Mouse (Mus musculus): Measurements from ENCODE around the gene Cux1. TPM values are rescaled to one million over a fixed set of nuclear protein-coding genes. Genes with fewer than 3 reads are reported as not detected.
A peak's percentile ranks its signal among the peaks of the same experiment; 100 is the strongest.

The Cux1 gene
- total RNA-seq, 2 experiments from 2014 or later, result 107 to 119 TPM

DNA sequence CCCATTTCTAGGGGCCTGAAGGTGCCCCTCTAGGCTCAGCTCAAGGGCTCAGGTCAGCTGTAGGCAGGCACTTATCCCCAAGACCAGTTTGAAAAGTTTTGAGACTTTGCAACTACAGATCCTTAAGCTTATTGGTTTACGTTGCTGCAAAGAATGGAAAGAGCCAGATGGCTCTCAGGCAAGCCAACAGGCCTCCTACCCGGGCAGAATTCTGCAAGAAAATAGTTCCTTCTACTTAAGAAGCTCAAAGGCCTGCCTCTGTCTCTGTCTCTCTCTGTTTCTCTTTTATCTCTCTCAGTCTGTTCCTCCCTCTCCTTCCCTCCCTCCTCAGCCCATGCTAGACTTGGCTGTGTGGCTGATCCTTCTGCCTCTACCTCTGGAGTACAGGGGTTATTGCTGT, 49.8 kb downstream of the Cux1 start:
- intact Hi-C loops (cut with DNase I), result loop anchor here (5.0 kb wide), 1 partner anchor 40 kb away; no protein-coding TSS in a partner anchor
- no peak for DNase-seq (ENCODE audit: low spot score in 2 of 2)

DNA sequence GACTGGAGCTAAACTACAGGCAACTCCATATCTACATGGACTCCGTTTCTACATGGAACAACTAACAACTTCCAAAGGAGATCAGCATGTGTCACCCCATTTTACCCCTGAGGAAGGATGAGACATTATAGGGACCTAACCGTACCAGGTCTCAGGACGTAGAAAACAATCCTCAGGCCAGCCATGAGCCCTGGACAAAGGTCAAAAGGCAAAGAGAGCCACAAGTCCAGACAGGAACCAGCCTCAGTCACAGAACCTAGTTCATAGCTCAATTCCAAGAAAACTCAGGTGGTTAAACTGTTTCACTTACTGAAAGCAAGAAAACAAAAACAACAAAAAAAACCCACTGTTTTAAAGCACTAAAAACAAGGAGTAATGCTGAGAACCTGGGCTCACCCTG, 50.7 kb downstream of the Cux1 start:
- DNase-seq (ENCODE audit: low spot score in 2 of 2), result no peak
- intact Hi-C loops (cut with DNase I), result loop anchor here (5.0 kb wide), 1 partner anchor 41 kb away; no protein-coding TSS in a partner anchor

DNA sequence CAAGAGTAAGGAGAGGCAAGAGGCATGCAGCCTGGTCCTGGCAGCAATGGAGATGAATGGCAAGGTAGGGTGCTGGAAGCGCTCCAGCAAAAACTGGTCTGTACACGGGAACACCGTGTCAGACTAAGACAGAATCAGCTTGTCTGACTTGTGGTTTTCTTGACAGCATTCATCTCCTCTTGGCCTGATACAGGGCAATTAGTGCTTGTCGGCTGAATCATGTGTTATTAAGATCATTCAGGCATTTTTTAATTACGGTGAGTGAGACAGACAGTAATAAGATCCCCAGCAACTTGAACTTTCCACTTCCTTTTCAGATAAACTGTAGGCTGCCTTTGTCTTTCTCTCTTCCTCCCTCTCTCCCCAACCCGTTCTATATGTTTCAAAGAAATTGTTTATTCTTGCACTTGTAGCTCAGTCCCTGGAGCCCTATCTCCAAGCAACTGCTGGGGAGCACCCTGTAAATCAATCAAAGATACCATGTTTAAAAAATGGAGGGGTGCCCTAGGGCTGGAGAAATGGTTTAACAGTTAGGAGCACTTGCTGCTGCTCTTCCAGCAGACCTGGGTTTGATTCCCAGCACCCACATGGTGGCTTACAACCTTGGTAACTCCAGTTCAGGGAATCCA, 53.1 kb downstream of the Cux1 start:
- no peak for DNase-seq (ENCODE audit: low spot score in 2 of 2)
- intact Hi-C loops (cut with DNase I), result no loop called here

DNA sequence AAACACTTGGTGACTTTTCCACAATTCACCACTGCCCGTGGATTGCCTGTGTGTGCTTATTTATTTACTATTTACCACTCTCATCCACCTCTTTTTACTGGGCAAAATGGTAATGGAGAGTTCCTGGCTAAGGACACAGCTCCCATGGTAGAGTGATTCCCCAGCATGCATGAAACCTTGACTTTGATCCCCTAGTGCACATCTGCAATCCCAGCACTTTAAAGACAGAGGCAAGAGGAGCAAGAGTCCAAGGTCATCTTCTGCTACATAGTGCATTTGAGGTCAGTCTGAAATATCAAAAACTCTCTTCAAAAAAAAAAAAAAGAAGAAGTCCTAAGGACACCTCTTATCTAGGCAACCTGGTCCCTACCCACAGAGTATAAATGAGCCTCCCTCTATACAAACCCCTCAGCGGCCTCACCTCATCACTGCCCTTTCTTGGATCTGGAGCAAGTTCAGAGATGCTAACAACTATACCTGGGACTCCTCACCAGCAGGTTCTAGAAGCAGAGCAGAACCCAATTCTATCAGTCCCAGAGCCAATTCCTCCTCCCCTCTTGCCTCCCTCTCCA, 55.1 kb downstream of the Cux1 start:
- intact Hi-C loops (cut with DNase I), result no loop called here
- no peak for DNase-seq (ENCODE audit: low spot score in 2 of 2)

DNA sequence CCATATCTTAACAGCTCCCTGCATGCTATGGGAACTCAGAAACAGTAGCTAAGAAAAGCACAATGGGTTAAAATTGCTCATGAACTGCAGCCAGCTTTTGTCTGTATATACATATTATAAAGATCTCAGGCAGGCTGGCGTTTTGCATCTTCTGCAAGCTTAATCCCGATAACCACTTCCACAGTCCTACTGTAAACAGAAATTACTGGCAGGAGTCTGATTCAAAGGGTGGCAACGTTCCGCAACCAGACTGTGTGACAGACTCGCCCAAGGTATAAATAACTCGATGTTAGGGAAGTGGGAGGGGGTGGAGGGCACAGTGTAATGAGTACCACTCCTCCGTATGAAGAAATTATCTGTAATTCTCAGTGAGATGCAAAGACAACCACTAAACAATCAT, 55.9 kb downstream of the Cux1 start:
- intact Hi-C loops (cut with DNase I), result no loop called here
- no peak for DNase-seq (ENCODE audit: low spot score in 2 of 2)

DNA sequence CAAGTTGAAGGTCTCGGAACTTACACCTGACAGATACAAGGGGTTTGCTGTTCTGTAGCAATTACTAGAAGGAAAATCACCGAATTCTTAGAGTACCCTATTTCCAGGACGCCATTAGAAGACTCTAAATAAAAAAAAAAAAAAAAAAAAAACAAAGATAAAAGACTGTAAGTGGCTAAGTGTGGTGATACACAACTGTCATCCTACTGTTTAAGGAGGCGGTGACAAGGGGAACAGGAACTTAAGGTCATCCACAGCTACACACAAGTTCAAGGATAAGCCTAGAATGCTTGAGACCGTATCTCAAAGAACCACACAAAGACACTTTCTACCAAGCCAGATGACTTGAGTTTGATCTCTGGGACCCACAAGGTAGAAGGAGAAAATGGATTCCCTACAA, 56.7 kb downstream of the Cux1 start:
- intact Hi-C loops (cut with DNase I), result no loop called here
- DNase-seq (ENCODE audit: low spot score in 2 of 2), result no peak

DNA sequence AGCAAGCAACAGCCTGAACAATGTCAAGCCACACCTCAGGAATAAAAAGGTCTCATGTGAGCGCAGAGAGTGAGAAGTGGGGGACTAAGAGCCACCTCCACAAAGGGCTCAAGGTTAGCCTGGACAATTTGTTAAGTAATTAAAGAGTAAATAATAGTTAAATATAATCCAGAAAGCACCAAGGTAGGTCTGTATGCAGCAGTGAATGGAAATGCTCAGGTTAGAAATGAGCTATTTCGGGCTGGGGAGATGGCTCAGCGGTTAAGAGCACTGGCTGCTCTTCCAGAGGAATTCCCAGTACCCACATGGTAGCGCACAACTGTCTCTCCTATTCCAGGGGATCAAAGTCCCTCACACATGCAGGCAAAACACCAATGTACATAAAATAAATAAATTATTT, 59.7 kb downstream of the Cux1 start:
- intact Hi-C loops (cut with DNase I), result no loop called here
- DNase-seq (ENCODE audit: low spot score in 2 of 2), result no peak

DNA sequence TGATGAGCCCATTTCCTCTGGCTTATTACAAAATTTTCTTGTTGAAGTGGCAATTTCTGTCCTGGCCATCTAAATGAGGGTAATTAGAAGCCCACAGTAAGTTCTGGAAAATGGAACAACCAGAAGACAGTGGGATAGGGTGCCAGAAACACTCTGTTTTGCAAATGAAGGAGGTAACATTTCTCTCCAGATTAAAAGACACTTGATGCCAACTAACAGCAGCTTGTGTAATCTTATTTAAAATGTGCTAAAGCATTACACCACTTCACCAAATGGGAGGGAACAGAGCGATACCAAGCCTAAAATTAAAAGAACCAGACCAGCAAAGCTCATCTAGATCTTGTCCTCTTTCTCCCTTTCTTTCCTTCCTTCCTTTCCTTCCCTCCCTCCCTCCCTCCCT, 61.0 kb downstream of the Cux1 start:
- DNase-seq (ENCODE audit: low spot score in 2 of 2), result no peak
- intact Hi-C loops (cut with DNase I), result no loop called here

DNA sequence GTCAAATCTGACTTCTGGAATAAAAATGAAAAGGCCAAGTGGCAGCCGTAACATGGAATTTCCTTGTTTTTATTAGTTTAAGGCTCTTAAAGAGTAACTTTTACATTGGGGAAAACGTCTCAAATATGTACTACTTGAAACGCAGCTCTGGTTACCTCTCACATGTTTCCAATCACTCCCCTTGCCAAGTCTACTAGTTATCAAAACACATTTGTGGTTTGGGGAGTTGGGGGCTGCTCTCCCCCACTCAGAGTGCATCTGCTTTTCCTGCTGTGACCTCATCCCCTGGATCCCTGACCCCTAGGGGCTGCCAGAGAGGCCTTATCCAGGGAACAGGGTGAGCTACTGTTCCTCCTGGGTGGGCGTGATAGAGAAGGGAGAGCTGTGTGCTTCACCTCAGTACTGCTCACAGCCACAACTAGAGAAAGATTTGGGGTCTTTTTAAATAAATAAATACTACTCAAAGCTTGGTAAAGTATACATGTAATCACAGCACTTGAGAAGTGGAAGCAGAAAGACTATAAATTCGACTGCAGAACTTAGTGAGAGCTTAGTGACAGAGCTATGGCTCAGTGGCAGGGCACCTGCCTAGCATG, 64.7 kb downstream of the Cux1 start:
- intact Hi-C loops (cut with DNase I), result no loop called here

DNA sequence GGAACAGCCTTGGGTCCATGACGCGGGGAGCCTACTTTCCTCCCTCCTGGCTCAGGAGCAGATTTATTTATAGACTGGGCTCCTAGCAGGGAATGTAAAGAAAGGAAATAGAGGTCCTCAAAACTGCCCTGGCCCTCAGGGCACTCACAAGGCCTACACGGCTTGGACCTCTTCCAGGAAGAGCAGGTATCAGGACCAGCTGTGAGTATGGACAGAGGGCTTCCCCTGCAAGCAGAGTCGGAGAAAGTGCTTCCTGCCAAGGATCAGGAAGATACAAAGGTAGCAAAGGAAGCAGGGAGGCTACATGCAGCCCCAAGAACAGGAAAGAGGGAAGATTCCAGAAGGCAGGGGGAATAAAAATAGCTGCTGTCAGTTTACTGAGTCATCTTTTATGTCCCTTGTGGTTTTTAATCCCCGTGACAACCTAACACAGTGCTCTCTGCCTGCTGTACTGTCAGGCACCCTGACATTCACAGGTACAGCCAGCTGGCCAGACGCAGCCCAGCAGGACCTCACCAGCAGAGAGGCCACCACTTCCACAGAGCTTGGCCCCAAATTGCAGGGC, 66.9 kb downstream of the Cux1 start:
- intact Hi-C loops (cut with DNase I), result no loop called here
- DNase-seq (ENCODE audit: low spot score in 2 of 2), result no peak

More for the DNA sequence above, 64.7 kb downstream of the Cux1 start:
- no peak for DNase-seq (ENCODE audit: low spot score in 2 of 2)

DNA sequence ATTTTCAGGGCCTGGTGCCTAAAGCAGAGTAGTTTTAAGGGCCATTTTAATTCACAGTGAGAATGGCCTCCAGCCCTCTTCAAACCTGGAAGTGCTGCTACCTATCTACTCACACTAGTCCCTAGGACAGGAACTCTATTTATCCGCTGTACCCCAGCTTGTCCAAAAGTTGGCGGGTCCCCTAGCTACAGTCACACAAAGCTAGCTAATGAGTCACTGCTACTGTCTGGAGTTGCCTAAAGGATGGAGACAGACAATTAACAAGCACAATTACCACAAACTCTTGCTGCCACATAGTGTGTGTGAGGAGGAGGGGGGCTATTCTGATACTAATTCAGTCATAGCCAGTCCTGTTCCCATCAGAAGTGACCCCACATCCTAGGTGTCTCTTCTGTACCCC, 68.0 kb downstream of the Cux1 start:
- no peak for DNase-seq (ENCODE audit: low spot score in 2 of 2)
- intact Hi-C loops (cut with DNase I), result no loop called here

DNA sequence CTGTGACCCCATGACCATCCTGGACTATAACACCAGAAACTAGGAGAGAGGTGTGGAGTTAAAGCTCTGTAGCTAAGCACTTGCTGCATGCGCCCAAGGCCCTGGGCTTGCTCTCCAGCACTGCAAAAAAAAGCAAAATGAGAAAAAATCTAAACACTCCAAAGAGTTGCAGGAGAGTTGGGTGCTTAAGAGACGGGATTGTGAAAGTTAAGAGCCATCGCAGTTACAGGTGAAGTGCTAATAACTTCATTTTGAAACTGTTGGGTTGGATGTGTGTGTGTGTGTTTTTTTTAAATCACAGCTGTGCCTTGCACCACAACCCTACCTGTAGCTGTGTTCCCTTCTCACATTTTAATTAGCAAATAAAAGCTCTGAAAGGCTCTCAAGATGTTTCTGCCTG, 68.5 kb downstream of the Cux1 start:
- intact Hi-C loops (cut with DNase I), result no loop called here
- DNase-seq (ENCODE audit: low spot score in 2 of 2), result no peak

DNA sequence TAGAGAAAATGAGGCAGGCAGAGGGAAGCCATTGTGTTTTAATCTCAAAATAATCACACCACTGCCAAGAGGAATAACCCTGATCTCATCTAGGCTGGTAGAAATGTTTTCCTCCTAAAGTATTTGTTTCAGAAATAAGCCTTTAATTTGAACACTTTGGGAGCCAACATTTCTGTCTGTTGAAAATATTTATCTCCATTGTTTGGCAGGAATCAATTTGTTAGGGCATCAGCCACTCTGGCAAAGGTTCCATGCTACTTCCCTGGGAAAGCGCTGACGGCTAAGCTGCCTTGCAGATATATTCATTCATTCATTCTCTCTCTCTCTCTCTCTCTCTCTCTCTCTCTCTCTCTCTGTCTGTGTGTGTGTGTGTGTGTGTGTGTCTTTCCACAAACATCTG, 70.0 kb downstream of the Cux1 start:
- DNase-seq (ENCODE audit: low spot score in 2 of 2), result no peak
- intact Hi-C loops (cut with DNase I), result no loop called here

DNA sequence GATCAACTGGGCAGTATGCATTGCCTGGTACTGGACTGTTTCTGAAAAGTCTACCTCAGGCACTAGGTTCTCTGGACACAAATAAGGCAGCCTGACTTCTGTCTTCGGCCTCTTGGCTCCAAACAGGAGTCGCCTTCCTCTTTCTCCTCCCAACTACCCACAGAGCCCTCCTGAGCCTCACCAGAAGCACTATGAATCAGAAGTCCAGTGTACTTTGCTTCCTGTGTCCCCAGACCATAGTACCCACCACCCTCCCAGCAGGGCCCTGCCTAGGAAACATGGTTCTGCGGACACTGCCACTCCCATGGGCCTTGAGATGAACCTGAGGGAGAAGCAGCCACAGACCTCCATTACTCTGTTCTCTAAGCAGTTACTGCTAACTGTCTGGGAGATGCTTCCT, 71.7 kb downstream of the Cux1 start:
- intact Hi-C loops (cut with DNase I), result no loop called here
- no peak for DNase-seq (ENCODE audit: low spot score in 2 of 2)

DNA sequence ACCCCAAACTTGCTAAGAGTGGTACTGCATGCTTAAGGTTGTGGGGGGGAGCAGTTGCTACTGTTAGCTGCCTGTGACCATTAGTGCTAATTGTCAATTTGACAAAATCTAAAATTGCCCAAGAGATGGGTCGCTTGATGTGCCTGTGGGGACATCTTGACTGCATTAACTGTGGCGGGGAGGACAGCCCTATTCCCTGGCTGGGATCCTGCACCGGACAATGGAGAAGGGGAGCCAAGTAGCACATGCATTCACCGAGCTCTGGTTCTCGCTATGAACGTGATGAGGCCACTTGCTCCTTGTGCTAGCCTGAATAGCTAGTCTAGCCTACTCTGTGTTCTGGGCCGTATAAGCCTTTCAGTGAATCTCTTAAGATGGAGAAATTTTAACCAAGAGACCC, 72.4 kb downstream of the Cux1 start:
- intact Hi-C loops (cut with DNase I), result no loop called here
- DNase-seq (ENCODE audit: low spot score in 2 of 2), result no peak

DNA sequence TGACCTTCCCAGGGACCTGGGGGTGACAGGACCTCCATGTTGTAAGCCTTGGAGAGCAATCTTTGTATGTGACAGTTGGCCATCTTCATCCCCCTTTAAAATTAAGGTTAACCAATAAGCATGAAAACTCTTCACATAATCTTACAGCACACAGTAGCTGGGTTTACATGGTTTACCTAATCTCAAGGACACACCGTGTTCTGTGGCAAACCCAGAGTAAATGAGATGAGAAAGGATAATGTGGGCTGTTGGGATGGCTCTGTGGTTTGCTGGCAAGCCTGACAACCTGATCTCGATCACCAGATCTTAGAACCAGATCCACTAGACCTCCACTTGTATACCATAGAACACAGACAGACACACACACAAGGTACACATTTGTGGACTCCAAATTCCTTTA, 73.0 kb downstream of the Cux1 start:
- intact Hi-C loops (cut with DNase I), result no loop called here

DNA sequence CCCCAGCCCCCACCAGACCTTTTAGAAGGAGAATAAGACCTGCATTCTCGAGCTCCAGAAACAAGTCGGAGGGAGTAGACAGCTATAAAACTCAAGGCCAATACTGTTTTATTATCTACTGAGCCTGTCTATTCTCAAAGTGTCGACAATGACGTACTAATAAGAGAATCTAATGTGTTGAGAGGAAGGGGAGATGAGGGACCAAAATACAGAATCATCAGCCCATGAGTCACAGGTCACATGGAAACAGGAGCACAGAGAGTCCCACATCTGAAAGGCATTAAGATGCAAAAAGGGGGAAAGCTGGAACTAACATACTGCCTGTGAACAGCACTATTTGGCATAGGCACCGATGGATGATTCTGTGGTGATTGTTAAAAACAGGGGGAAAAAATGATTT, 77.8 kb downstream of the Cux1 start:
- intact Hi-C loops (cut with DNase I), result no loop called here
- no peak for DNase-seq (ENCODE audit: low spot score in 2 of 2)

More for the DNA sequence above, 73.0 kb downstream of the Cux1 start:
- DNase-seq (ENCODE audit: low spot score in 2 of 2), result no peak

DNA sequence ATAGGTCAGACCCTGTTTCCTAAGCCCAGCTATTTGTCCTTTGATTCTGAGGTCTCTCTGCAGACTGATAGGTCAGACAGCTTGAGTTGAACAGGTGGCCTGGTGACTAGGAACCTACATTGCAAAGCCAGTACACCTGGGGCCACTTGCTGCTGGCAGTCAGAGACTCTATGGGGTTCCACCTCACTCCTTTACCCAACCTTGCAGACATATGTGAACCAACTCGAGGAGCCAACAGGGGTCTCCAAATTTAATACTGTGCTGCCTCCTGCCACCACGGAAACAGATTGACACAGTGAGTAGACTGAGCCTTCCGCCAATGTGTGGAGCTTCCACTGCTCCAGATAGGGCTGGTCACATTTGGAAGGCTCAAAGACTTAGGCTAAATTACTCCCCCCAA, 78.6 kb downstream of the Cux1 start:
- no peak for DNase-seq (ENCODE audit: low spot score in 2 of 2)
- intact Hi-C loops (cut with DNase I), result no loop called here

DNA sequence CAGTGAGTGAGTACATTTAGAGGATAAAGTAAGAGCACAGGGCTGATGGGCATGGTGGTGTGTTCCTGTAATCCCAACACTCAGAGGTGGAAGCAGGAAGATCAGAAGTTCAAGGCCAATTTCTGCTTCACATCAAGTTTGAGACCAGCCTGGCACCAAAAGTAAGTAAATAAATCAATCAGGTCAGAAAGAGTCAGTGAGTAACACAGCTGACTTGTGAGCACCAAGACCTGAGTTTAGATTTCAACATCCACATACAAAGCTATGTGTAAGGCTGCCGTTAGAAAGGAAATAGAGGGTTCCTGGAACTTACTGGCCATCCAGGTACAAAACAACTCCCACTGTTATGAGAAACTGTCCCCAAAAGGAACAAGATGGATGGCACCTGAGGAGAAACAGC, 79.1 kb downstream of the Cux1 start:
- intact Hi-C loops (cut with DNase I), result no loop called here
- no peak for DNase-seq (ENCODE audit: low spot score in 2 of 2)

DNA sequence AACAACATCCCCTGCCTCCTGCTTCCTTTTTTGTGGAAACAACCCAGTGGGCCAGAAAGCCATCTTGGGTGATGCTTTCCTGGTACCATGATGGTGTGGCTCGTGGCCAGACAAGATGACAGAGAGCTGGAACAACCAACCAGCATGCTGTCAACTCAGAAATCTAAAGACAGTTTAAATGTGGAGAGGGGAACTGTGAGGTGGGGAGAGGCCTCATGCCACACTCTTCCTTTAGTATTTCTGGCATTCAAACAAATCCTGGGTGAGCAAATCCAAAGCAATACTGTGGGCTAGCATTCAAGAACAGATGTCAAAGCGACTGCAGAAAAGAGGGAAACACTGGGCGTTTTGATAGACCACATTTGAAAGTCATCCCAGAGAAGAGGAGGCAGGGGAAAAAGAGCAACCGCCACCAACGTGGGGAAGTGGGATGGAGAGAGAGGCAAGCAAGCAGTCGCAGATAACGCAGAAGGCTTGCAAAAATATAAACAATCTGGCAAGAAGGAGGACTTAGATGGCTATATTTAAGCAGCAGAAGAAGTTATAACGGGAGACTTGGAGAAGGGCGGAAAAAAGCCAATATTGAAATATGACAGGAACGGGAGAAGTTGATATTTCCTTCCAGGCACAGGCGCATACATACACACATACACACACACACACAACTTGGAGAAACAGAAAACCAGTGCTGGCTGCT, 79.7 kb downstream of the Cux1 start:
- DNase-seq (ENCODE audit: low spot score in 2 of 2), result peak; percentile 56 to 57
- intact Hi-C loops (cut with DNase I), result loop anchor here (1.0 kb wide), 1 partner anchor 80 kb away; the partner anchor contains the start of gene Cux1

DNA sequence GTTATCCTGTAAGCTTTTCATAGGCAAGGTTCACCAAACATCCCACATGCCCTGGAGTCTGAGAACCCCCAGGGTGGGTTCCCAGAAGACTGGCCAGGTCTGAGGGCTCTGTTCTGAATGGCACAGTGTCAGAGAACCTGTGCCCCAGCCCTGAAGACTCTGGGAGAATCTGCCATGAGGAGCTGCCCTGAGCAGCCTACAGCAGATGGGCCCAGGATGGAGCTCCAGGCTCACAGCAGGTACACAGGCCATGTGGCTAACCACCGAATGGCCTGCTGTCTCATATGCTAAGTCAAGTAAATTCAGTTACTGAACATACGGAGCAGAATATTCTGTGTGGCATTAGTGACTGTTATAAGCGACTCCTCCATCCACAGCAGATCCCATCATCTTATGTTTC, 80.9 kb downstream of the Cux1 start:
- DNase-seq (ENCODE audit: low spot score in 2 of 2), result no peak
- intact Hi-C loops (cut with DNase I), result no loop called here

Data from left cerebral cortex, postnatal 36 days (tissue).